Mouse (Mus musculus) T-helper 2 cell (primary cell): ENCODE results near the gene Ccl5.

Experiments
- in situ Hi-C: fragments of 300-600 bp; cut with MboI, MseI; formaldehyde crosslinking; loops from one replicate; pipeline ENCODE4 v1.15.1; 2025; ENCODE audit warnings: high pct_unique_total_duplicates

Gene Ccl5

GRCm38 (mm10) chr11:83530360-83530759 lies at the start of gene Ccl5:
Gene Ccl5, minus strand, starts transcription at chr11:83530518.
- in situ Hi-C loops, result no loop called here

GRCm38 (mm10) chr11:83578999-83579398 lies 48.7 kb upstream of the Ccl5 start:
- in situ Hi-C loops, result no loop called here

- in situ Hi-C loops, result no loop called here
These were observed 48.0 kb upstream of the Ccl5 start, which contains the start of gene Ccl9 for GRCm38 (mm10) chr11:83578186-83578760. Gene Ccl9, minus strand, starts transcription at chr11:83578636.

DNA sequence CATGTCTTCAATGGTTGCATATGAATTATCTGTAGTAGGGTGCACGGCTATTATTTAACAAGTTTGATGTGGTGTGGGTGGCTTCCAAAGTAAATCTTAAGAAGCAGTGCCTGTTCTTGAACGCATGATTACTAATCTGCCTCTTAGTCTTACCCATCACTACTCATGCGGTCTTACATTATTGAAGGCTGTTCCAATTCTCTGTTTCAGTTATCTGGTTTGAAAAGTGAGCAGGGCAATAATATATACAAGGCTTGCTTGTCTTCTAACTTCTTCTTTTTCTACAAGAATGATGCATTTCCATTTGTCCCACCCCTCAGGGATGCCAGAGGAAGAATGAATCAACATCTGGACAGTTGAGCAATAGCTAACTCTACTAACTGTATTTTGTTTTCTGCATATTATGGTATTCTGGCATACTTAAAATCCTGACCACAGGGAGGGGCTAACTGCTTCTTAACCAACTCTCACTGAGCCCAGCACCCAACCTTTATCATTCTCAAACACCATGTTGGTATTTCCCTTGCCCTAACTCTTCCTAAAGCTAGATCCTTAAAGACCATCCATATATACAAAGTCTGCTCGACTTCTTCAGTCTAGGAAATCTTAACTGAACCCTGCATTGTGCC lies 46.7 kb upstream of the Ccl5 start:
- in situ Hi-C loops, result no loop called here

- in situ Hi-C loops, result loop anchor here (25.0 kb wide), 1 partner anchor 1986 kb away; no protein-coding TSS in a partner anchor
These were observed 42.5 kb upstream of the Ccl5 start for GRCm38 (mm10) chr11:83572834-83573233.

DNA sequence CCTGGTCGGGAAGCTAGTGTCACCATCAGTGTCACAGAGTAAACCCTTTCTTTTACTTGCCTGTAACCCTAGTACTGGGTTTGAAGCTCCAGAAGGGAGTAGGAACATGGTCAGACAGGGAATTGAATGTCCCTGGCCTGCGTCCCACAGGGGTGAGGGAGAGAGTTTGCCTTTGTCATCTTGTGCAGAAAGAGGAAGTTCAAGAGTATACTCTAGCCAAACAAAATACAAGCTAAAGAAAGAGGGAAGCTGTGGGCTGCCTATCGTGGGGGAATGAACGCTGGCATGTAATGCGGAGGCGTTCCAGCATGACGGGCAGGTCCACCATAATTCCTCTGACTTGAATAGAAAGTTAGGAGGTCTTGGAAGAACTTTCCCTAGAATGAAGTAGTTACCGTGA lies 41.9 kb upstream of the Ccl5 start:
- in situ Hi-C loops, result loop anchor here (25.0 kb wide), 1 partner anchor 1985 kb away; no protein-coding TSS in a partner anchor

- in situ Hi-C loops, result loop anchor here (25.0 kb wide), 1 partner anchor 1983 kb away; no protein-coding TSS in a partner anchor
These were observed 39.9 kb upstream of the Ccl5 start for GRCm38 (mm10) chr11:83570189-83570588.

DNA sequence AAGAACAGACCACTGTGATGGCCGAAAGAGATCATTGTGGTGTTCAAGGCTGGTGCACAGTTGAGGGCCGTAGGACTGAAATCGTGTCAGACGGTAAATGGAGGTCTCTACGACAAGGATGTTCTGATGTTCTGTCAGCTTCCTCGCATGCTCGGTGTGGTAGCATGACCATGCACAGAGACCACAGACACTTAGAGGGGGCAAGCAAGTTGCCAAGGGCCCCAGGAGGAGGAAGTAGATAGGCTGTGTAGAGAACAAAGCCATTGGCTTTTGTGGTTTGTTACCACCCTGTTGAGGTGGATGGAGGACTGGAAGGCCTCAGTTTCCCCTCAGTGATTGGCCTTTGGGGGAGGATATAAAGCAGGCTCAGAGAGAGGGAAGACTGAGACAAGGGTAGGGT lies 38.9 kb upstream of the Ccl5 start:
- in situ Hi-C loops, result loop anchor here (5.0 to 25.0 kb wide), 2 partner anchors 168 to 1982 kb away; no protein-coding TSS in a partner anchor

DNA sequence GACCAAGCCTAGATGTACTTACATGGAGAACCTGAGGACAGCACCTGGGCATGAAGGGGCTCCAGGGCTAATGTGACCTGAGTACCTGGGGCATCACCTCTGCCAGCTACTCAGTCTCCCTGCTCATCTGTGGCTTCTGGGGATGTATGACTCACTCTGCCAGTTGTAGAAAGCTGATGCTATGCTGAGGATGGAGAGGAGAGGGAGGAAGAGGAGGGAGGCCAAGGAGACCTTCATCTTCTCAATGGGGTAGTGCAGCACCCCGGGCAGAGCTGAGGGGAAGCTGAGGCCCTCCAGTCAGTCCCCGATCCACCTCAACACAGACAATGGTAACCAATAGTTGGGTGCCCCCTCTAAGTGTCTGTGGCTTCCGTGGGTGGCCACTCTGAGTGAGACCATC lies 38.5 kb upstream of the Ccl5 start:
- in situ Hi-C loops, result loop anchor here (5.0 to 25.0 kb wide), 2 partner anchors 169 to 1981 kb away; no protein-coding TSS in a partner anchor

- in situ Hi-C loops, result loop anchor here (5.0 to 25.0 kb wide), 2 partner anchors 169 to 1981 kb away; no protein-coding TSS in a partner anchor
These were observed 37.7 kb upstream of the Ccl5 start for GRCm38 (mm10) chr11:83568061-83568460.

GRCm38 (mm10) chr11:83567311-83567710 lies 37.0 kb upstream of the Ccl5 start:
- in situ Hi-C loops, result loop anchor here (5.0 to 25.0 kb wide), 2 partner anchors 170 to 1980 kb away; no protein-coding TSS in a partner anchor

DNA sequence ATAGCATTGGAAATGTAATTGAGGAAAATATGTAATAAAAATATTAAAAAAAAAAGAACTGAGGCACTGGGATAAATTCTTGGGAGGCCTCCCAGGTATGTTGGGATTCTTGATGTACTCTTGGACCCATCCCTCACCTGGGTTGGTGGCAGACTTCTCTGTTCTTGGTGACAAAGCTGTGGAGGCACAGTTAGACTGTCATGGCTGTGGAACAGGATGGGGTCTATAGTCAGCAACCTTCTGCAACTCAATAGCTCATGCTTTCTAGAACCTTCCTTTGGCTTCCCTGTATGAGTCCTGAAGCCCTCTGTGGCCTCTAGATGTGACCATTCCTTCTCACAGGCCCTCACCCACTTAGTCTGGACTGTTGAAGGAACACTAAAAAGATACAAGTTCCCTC lies 36.3 kb upstream of the Ccl5 start:
- in situ Hi-C loops, result loop anchor here (5.0 to 25.0 kb wide), 2 partner anchors 171 to 1979 kb away; no protein-coding TSS in a partner anchor

GRCm38 (mm10) chr11:83563754-83564153 lies 33.4 kb upstream of the Ccl5 start:
- in situ Hi-C loops, result loop anchor here (25.0 kb wide), 1 partner anchor 1976 kb away; no protein-coding TSS in a partner anchor

DNA sequence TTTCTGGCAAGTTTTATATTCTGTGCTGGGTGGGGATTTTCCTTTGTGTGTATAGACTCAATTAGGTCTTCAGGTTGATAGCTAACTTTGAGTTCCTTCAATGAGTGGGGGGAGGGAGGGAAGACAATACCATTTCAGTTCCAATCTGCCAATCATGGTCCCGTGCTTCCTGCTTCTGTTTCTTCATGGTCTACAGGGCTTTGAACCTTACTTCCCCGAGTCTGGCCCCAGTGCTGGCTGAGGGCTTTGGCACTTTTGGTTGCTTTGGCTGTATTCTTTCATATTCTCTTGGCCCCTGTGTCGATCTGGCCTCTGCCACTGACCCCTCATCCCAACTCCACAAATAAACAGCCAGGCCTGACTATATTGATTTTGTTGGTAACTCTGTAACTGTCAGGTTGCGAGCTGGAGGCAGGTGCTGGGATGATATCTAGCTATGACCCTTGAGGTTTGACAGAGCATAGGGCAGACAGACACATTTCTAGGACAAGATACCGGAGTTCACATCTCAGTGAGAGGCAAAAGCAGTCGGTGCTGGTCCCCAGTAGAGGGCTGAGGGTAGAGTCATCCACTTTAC lies 32.1 kb upstream of the Ccl5 start:
- in situ Hi-C loops, result loop anchor here (25.0 kb wide), 1 partner anchor 1975 kb away; no protein-coding TSS in a partner anchor

GRCm38 (mm10) chr11:83560405-83560804 lies 30.1 kb upstream of the Ccl5 start:
- in situ Hi-C loops, result loop anchor here (25.0 kb wide), 1 partner anchor 1973 kb away; no protein-coding TSS in a partner anchor

DNA sequence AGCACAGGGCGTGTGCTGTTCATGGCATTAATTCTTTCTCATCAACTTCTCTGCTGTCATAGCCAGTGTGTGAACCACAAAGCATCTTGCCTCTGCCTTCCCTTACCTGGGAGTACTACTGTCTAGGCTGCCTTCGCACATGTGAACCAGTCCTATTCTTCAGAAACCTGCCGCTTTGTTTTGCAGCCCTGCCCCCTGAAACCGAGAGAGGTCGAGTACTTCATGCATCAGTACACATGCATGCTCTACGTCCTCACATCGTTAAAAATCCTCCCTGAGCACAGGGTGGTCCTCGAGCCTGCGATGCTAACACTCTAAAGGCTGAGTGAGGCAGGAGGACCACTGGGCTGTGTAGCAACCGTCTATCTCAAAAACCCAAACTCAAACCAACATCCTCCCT lies 26.8 kb upstream of the Ccl5 start:
- in situ Hi-C loops, result loop anchor here (25.0 kb wide), 1 partner anchor 1970 kb away; no protein-coding TSS in a partner anchor

GRCm38 (mm10) chr11:83556085-83556781 lies 25.9 kb upstream of the Ccl5 start:
- in situ Hi-C loops, result loop anchor here (25.0 kb wide), 1 partner anchor 1969 kb away; no protein-coding TSS in a partner anchor

DNA sequence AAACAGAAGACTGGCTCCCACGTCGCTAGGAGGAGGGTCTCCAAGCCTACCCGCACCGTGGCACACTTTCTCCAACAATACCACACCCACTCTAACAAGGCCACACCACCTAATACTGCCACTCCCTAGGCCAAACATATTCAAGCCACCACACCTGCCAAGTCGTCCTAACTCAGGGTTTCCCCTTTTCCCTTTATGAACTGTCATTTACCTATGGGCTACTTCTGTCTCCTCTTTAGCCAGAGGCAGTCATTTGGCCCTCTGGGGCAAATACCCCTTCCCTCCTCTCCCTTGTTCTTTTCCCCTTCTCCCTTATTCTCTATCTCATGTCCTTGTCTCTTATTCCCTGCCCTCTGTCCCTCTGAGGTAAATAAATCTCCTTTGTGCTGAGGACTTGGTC lies 21.4 kb upstream of the Ccl5 start:
- in situ Hi-C loops, result loop anchor here (25.0 kb wide), 1 partner anchor 1964 kb away; no protein-coding TSS in a partner anchor

GRCm38 (mm10) chr11:83551037-83551436 lies 20.7 kb upstream of the Ccl5 start:
- in situ Hi-C loops, result loop anchor here (25.0 kb wide), 1 partner anchor 1964 kb away; no protein-coding TSS in a partner anchor

- in situ Hi-C loops, result loop anchor here (25.0 kb wide), 1 partner anchor 1963 kb away; no protein-coding TSS in a partner anchor
These were observed 19.9 kb upstream of the Ccl5 start for GRCm38 (mm10) chr11:83550186-83550632.

DNA sequence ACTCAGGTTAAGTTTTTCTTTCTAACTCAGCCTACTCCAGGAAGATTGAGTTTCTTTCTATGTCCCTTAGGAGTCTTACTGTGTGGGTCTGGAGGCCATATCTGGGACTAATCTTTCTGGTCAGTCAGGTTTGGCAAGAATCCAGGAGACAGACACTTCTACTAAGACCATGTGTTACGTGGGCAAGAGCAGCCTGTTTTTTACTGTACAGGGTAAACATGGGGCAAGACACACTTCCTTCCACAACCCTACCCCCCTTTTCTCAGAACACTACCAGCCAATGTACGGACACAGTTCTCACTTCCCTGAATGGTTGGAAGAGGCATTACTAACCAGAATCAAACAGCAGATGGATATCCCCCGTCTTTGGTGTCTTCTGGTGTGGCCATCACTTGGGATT lies 13.9 kb upstream of the Ccl5 start:
- in situ Hi-C loops, result no loop called here
